Mouse (Mus musculus): ENCODE measurements at regions not wholly inside any gene's neighbourhood (a gene's known extent, or its start where the extent isn't known, plus 50 kb on each side); places are given as distances from the start of the nearest gene placed in this dataset.
"Not testable (repeated sequence)": the region's sequence is repeated elsewhere in the genome, so short reads cannot be mapped to it uniquely, and the experiment has no call there.

DNA sequence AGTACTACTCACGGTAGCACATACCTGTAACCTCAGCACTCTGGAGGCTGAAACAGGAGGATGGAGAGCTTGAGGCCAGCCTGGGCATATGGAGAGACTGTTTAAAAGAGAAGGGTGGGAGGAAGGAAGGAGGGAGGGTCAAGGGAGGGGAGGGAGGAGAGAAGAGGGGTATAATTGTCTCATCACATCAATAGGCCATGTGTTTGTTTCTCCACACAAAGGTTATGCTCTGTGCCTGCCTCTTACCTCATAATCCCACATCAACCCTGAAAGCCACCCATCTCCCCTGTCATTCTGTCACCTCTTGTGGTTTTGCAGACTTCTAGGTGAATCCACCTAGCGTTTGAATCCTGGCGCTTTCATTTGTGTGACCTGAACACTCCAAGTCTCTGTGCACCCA is 210.3 kb downstream of the Trim29 start:
- DNase-seq (ENCODE audit: low spot score) = no peak

DNA sequence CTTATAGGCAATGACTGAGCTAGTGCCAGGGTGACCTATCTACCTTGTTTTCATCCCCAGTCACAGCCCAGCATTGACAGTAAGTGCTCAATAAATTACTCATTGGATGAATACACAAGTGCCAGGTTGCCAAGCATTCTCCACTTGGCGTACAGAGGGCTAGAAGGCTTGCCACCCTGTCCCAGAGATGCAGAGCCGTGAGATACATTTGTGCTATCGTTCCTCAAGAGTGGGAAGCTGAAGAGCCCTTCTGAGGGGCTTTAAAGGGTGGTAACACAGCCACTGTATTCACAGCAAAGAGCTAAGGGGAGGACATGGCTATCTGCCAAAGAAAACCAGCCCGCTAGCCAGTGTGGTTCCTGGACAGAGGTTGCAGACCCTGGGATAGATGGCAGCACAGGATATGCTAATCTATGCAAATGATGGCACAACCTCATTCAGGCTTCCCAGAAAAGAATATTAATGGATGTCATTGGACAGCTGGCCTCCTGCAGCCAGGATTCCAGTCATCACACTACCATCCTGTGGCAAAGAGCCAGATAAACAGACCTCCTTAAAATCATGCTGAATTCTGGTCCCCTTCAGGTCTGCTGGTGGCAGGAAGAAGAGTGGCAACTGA is 214.4 kb downstream of the Trim29 start:
- DNase-seq (ENCODE audit: low spot score) = no peak

DNA sequence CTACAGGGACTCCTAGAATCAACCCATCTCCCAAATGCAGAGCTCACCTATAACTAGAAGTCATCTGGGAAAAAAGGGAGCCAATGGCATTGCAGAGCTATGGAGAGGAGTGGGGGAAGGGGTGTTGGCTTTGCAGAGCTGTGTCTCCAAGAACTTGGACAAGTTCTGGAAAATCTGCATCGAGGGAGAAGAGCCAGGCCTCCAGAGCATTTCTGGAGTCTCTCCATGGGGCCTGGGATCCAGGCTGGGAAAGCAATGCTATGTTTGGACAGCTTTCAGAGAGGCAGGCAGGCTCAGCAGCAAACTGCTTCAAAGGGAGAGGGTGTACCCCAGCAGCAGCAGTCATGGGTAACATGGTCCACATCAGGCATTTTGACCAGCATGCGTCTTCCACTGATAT is 211.6 kb upstream of the Nectin1 start:
- no peak for DNase-seq (ENCODE audit: low spot score)

GRCm38 (mm10) chr9:43535967-43536366 is 207.8 kb upstream of the Nectin1 start:
- no peak for DNase-seq (ENCODE audit: low spot score)

- no peak for DNase-seq (ENCODE audit: low spot score)
These were observed 206.7 kb upstream of the Nectin1 start for GRCm38 (mm10) chr9:43537121-43537520.

DNA sequence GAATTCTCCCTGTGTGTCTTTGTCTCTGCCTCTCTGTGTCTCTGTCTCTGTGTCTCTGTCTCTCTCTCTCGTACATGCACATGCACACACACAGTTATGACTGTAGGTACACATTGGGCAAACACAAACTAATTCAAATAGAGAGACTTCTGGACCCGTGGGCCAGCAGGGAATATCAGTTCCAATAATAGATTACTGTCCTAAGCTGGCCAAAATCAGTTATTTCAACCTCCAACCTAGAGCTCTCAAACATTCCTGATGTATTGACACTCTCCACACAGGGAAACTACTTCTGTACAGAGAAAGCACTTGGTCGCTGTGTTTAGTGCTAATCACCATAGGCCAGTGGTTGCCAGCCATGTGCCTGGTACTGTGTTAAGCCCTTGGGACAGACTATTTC is 203.7 kb upstream of the Nectin1 start:
- no peak for DNase-seq (ENCODE audit: low spot score)

DNA sequence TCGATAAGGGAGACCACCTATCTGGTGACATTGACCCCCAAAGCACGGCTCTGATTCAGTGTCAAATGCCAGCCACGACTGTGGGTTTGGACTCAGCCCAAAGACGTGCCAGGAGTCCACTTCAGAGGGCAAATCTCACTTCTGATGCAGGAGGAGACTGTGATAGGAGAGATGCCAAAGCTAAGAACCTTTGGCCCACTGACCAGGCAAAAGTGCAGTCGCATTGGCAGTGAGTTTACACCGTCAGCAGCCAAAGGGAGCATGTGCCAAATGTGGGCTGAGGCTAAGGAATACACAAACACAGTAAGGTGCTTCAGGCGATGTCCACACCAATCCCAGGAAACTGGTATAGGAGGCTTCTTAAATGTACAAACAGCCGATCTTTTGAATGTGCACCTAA is 202.6 kb upstream of the Nectin1 start:
- no peak for DNase-seq (ENCODE audit: low spot score)

DNA sequence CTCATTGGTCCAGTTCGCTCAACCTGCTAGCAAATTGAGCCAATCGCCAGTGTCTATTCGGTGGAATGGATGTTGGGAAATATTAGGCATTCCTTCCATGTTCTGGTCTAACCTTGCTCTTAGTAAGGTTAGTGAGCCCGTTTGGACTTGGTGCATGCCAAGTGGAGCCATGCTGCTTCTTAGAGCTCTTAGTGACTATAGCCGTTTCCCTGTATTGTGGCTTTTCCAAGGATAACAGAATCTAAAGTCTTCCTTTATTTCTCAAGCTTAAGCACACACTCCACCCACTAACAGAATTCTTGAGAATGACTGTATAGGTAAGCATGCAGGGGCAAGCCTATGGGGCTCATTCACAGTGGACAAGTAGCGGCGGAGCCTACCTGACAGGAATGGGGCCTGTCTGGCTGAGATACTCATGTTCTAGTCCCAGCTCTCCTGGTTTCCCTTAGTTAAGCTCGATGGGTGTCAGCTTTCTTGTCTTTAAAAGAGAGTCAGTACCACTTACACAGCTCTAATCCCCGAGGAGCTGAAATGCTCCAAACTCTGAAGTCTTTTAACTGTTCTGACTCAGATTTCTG is 201.6 kb upstream of the Nectin1 start:
- DNase-seq (ENCODE audit: low spot score) = no peak

- DNase-seq (ENCODE audit: low spot score) = no peak
These were observed 198.7 kb upstream of the Nectin1 start for GRCm38 (mm10) chr9:43545081-43545565.

GRCm38 (mm10) chr9:43548883-43549282 is 194.9 kb upstream of the Nectin1 start:
- no peak for DNase-seq (ENCODE audit: low spot score)

GRCm38 (mm10) chr9:43549293-43549692 is 194.5 kb upstream of the Nectin1 start:
- DNase-seq (ENCODE audit: low spot score) = no peak

- not testable (repeated sequence) for DNase-seq (ENCODE audit: low spot score)
These were observed 191.0 kb upstream of the Nectin1 start for GRCm38 (mm10) chr9:43552758-43553157.

DNA sequence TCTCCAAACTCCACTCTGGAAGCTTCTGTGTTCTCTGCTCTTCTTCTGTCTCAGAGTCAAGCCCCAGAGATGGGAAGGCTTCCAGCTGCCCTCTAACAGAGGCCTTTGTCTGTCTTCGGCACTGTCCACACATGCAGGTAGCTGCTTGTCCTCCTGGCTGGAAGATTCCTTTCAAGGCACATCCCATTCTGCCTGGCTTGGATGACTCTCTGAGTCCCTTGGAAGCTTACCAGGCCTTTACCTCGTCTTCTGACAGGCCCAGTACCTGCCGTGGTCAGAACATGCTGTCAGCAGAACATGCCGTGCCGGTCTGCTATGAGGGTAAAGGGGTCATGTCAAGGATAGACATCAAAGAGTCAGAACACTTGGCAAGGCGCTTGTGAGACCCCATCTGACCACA is 181.8 kb upstream of the Nectin1 start:
- no peak for DNase-seq (ENCODE audit: low spot score)

- DNase-seq (ENCODE audit: low spot score) = no peak
These were observed 179.4 kb upstream of the Nectin1 start for GRCm38 (mm10) chr9:43564239-43564906.

- no peak for DNase-seq (ENCODE audit: low spot score)
These were observed 174.9 kb upstream of the Nectin1 start for GRCm38 (mm10) chr9:43568851-43569250.

GRCm38 (mm10) chr9:43571086-43571485 is 172.7 kb upstream of the Nectin1 start:
- DNase-seq (ENCODE audit: low spot score) = no peak

GRCm38 (mm10) chr9:43575659-43576058 is 168.1 kb upstream of the Nectin1 start:
- no peak for DNase-seq (ENCODE audit: low spot score)

GRCm38 (mm10) chr9:43580653-43581052 is 163.1 kb upstream of the Nectin1 start:
- no peak for DNase-seq (ENCODE audit: low spot score)

DNA sequence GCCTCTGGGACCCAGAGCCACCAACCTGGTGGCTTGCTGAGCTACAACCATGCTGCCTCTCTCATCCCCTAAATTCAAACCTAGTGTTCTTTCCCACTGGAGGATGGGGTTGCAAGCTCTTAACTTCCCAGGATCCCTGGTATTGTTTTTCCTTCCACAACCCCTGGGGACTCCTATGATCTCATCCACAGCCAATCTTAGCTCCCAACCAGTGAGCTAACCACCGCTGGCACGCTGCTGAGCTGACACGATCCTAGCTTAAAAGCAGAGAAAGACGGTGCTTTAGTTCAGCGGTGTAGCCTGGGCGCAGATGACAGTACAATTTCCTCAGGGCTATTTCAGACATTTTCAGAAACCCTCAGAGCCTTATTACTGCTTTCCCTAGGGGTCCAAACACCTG is 158.2 kb upstream of the Nectin1 start:
- no peak for DNase-seq (ENCODE audit: low spot score)

DNA sequence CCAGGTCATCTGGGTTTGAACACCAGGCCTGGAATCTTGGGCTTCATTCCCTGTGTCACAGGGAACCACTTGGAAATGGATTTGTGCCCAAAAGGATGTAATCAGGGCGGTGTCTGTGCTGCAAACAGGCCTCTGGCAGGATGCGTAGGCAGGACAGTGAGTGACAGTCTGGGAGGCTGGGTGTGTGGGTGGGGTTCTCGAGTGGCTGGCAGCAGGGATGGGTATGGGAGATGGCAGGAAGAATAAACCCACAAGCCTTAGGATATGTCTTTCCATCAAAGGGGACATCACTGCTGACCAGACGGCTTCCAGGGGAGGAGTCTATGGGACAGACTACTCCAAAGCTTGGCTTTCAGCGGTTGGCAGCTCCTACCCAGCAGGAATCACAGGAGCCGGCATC is 150.5 kb upstream of the Nectin1 start:
- peak; percentile 48 for DNase-seq (ENCODE audit: low spot score)

DNA sequence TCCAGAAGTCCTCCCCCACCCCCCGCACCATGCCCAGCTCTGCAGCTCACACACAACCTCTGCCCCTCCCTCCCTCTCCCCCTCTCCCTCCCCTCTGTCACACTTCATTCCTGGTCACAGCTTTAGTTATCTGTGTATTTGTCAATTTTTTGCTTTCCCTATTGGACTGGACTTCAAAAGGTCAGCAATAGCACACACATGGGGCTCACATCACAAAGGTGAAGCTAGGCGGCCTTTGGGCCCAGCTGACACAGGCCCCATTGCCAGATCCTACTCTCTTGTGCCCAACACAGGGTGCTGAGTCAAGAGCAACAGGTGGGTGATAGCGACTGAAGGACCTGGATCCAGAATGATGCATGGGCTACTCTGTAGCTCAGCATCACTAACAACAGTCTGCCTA is 149.0 kb upstream of the Nectin1 start:
- DNase-seq (ENCODE audit: low spot score) = no peak

- DNase-seq (ENCODE audit: low spot score) = no peak
These were observed 148.3 kb upstream of the Nectin1 start for GRCm38 (mm10) chr9:43595461-43595860.

- DNase-seq (ENCODE audit: low spot score) = no peak
These were observed 143.4 kb upstream of the Nectin1 start for GRCm38 (mm10) chr9:43600396-43600795.

DNA sequence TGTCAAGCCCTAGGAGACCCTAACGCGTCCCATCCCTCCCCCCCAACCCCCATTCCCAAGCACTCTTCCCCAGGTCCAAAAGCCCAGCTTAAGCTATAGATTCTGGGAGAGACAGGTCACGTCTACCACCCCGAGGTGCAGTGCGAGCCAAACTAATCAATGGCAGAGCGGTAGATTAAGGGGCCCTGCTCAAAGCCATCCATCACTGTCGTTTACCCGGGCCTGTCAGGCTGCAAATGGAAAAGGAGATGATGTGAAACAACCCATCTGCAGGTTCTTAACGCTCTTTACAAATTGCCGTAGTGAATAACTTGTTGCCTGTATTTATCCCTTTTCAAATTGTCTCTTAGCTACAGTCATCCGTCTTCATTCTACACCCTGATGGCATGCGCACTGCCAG is 126.2 kb upstream of the Nectin1 start:
- no peak for DNase-seq (ENCODE audit: low spot score)
